Mouse (Mus musculus) liver, embryonic 11.5 days (tissue): ENCODE data around the gene Bhlhe40. TPM values are rescaled to one million over a fixed set of nuclear protein-coding genes. Genes with fewer than 3 reads are reported as not detected.
A peak's percentile ranks its signal among the peaks of the same experiment; 100 is the strongest.

Experiments used
- ATAC-seq: fragments of 200-750 bp; cut with Nextera tagmentation; replicated peaks from 2 replicates; pipeline ENCODE4 v1.8.0; 2017; ENCODE audit warnings: moderate number of reproducible peaks, mild to moderate bottlenecking, moderate TSS enrichment, moderate library complexity; ENCODE audit not compliant: low FRiP score
- DNase-seq: peaks from one replicate; pipeline ENCODE4 v3.0.0-alpha.2; 2017; ENCODE audit warnings: low spot score
- H3K27ac ChIP-seq: fragments of 300-500 bp; sonication (generic); 2 replicates; pipeline ENCODE4 v1.5.1; 2014; ENCODE audit warnings: mild to moderate bottlenecking, low read depth, low read length, control low read depth
- H3K27me3 ChIP-seq: fragments of 300-500 bp; sonication (generic); replicated peaks from 2 replicates; pipeline ENCODE4 v1.6.1; 2014; ENCODE audit warnings: low read length, mixed read lengths; ENCODE audit not compliant: control insufficient read depth, insufficient read depth
- H3K36me3 ChIP-seq: fragments of 300-500 bp; sonication (generic); 2 replicates; pipeline ENCODE4 v1.6.1; 2014; ENCODE audit warnings: mild to moderate bottlenecking, low read length, moderate library complexity, mixed read lengths; ENCODE audit not compliant: control insufficient read depth, insufficient read depth
- H3K4me1 ChIP-seq: fragments of 300-500 bp; sonication (generic); replicated peaks from 2 replicates; pipeline ENCODE4 v1.6.1; 2014; ENCODE audit warnings: low read length, mixed read lengths; ENCODE audit not compliant: control insufficient read depth, insufficient read depth
- H3K4me2 ChIP-seq: fragments of 300-500 bp; sonication (generic); 2 replicates; pipeline ENCODE4 v1.6.1; 2014; ENCODE audit warnings: mild to moderate bottlenecking, control low read depth, moderate library complexity
- H3K4me3 ChIP-seq: fragments of 300-500 bp; sonication (generic); 2 replicates; pipeline ENCODE4 v1.5.1; 2014; ENCODE audit warnings: low read depth, low read length, control low read depth
- H3K9ac ChIP-seq: fragments of 300-500 bp; sonication (generic); 2 replicates; pipeline ENCODE4 v1.6.1; 2014; ENCODE audit warnings: low read depth, low read length, control low read depth
- H3K9me3 ChIP-seq: fragments of 300-500 bp; sonication (generic); 2 replicates; pipeline ENCODE4 v1.6.1; 2016; ENCODE audit warnings: low read length, inconsistent platforms, mixed read lengths; ENCODE audit not compliant: control insufficient read depth
- WGBS: fragments of 180-500 bp; shearing (Covaris S2); extraction: QIAGEN DNeasy Blood & Tissue Kit; methylation state at CpG from one replicate; pipeline ENCODE4 v1.1.7; 2014; 5-methylcytosine and 5-hydroxymethylcytosine counted together
- polyA plus RNA-seq: library from polyadenylated mRNA; unstranded; fragments of >200 nt; fragmentation: Nextera tagmentation; extraction: Ambion mirVana; gene quantifications from 2 replicates; pipeline ENCODE4 v1.2.1, GENCODE M21; 2014

Bhlhe40 gene
- polyA plus RNA-seq, 1 experiment from 2014 or later = 8.9 TPM

GRCm38 (mm10) chr6:108702648-108703047 is 42.2 kb downstream of the Bhlhe40 start:
- Histone ChIP-seq H3K36me3 (no peaks in the 10 kb centered on the region), H3K27me3 (no peaks in the 10 kb centered on the region), H3K4me2 (no peak overlapping the region), H3K4me1 (peaks cover 17% of the 10 kb centered on the region), H3K9me3 (no peaks in the 10 kb centered on the region), H3K9ac (no peak overlapping the region), H3K4me3 (no peak overlapping the region), H3K27ac (no peak overlapping the region)
- DNase-seq = no peak
- ATAC-seq = no peak
- WGBS = 56% methylated on average over 3 of the region's 3 CpGs

- H3K27me3 ChIP-seq = no peaks in the 10 kb centered on the region
- H3K9ac ChIP-seq = no peak overlapping the region
- H3K9me3 ChIP-seq = no peaks in the 10 kb centered on the region
- ATAC-seq = no peak
- H3K27ac ChIP-seq = no peak overlapping the region
- H3K4me1 ChIP-seq = peaks cover 17% of the 10 kb centered on the region
- H3K4me2 ChIP-seq = no peak overlapping the region
- DNase-seq = no peak
- no peaks in the 10 kb centered on the region for H3K36me3 ChIP-seq
- WGBS = 81% methylated on average over 1 of the region's 1 CpGs
- H3K4me3 ChIP-seq = no peak overlapping the region
Observed at GRCm38 (mm10) chr6:108703085-108703484, 42.7 kb downstream of the Bhlhe40 start.

GRCm38 (mm10) chr6:108704316-108705080 is 44.1 kb downstream of the Bhlhe40 start:
- H3K27ac ChIP-seq = no peak overlapping the region
- no peaks in the 10 kb centered on the region for H3K36me3 ChIP-seq
- DNase-seq (no peak), ATAC-seq (peak; percentile 87)
- H3K4me1 ChIP-seq = peaks cover 17% of the 10 kb centered on the region
- peaks cover 5% of the 10 kb centered on the region for H3K27me3 ChIP-seq
- H3K9ac ChIP-seq = no peak overlapping the region
- 31% methylated on average over 9 of the region's 9 CpGs for WGBS
- H3K9me3 ChIP-seq = no peaks in the 10 kb centered on the region
- H3K4me3 ChIP-seq = no peak overlapping the region
- H3K4me2 ChIP-seq = no peak overlapping the region

- peaks cover 10% of the 10 kb centered on the region for H3K4me1 ChIP-seq
- no peak overlapping the region for H3K4me3 ChIP-seq
- ATAC-seq (no peak), DNase-seq (no peak)
- no peaks in the 10 kb centered on the region for H3K9me3 ChIP-seq
- H3K9ac ChIP-seq = no peak overlapping the region
- no peaks in the 10 kb centered on the region for H3K36me3 ChIP-seq
- peaks cover 7% of the 10 kb centered on the region for H3K27me3 ChIP-seq
- no peak overlapping the region for H3K27ac ChIP-seq
- WGBS = 43% methylated on average over 6 of the region's 6 CpGs
- no peak overlapping the region for H3K4me2 ChIP-seq
Observed at GRCm38 (mm10) chr6:108705957-108706356, 45.5 kb downstream of the Bhlhe40 start.

GRCm38 (mm10) chr6:108706994-108707645 is 46.7 kb downstream of the Bhlhe40 start:
- Histone ChIP-seq H3K27me3 (peaks cover 7% of the 10 kb centered on the region), H3K9me3 (no peaks in the 10 kb centered on the region), H3K36me3 (no peaks in the 10 kb centered on the region), H3K27ac (no peak overlapping the region), H3K4me3 (no peak overlapping the region), H3K4me2 (no peak overlapping the region), H3K9ac (no peak overlapping the region), H3K4me1 (peaks cover 10% of the 10 kb centered on the region)
- no peak for ATAC-seq
- DNase-seq = no peak
- 83% methylated on average over 8 of the region's 8 CpGs for WGBS

- H3K27me3 ChIP-seq = peaks cover 7% of the 10 kb centered on the region
- 14% methylated on average over 9 of the region's 9 CpGs for WGBS
- no peak overlapping the region for H3K9ac ChIP-seq
Observed at GRCm38 (mm10) chr6:108709131-108709470, 48.7 kb downstream of the Bhlhe40 start.

GRCm38 (mm10) chr6:108709471-108710231 is 49.2 kb downstream of the Bhlhe40 start:
- Histone ChIP-seq H3K27me3 (peaks cover 7% of the 10 kb centered on the region), H3K4me2 (peak overlapping the region; percentile 64), H3K9me3 (no peaks in the 10 kb centered on the region), H3K36me3 (no peaks in the 10 kb centered on the region), H3K9ac (no peak overlapping the region), H3K4me1 (peaks cover under 1% of the 10 kb centered on the region), H3K27ac (no peak overlapping the region), H3K4me3 (peak overlapping the region; percentile 28)
- WGBS = 3% methylated on average over 29 of the region's 29 CpGs
- DNase-seq = peak; percentile 52
- peak; percentile 68 for ATAC-seq

More at GRCm38 (mm10) chr6:108709131-108709470, 48.7 kb downstream of the Bhlhe40 start:
- Histone ChIP-seq H3K4me3 (peak overlapping the region; percentile 28), H3K27ac (no peak overlapping the region), H3K4me1 (peaks cover 6% of the 10 kb centered on the region), H3K9me3 (no peaks in the 10 kb centered on the region), H3K4me2 (peak overlapping the region; percentile 64), H3K36me3 (no peaks in the 10 kb centered on the region)
- ATAC-seq (no peak), DNase-seq (no peak)

- WGBS = 65% methylated on average over 3 of the region's 3 CpGs
Observed at GRCm38 (mm10) chr6:108710667-108711066, 50.2 kb downstream of the Bhlhe40 start.

More at GRCm38 (mm10) chr6:108710667-108711066, 50.2 kb downstream of the Bhlhe40 start:
- Histone ChIP-seq H3K4me3 (no peak overlapping the region), H3K36me3 (no peaks in the 10 kb centered on the region), H3K9me3 (no peaks in the 10 kb centered on the region), H3K4me2 (no peak overlapping the region), H3K27ac (no peak overlapping the region), H3K27me3 (peaks cover 7% of the 10 kb centered on the region), H3K4me1 (no peaks in the 10 kb centered on the region), H3K9ac (no peak overlapping the region)
- no peak for ATAC-seq
- no peak for DNase-seq
